Comparison of ENCODE assay signal across 10 mouse cellular contexts in the genomic region with DNA sequence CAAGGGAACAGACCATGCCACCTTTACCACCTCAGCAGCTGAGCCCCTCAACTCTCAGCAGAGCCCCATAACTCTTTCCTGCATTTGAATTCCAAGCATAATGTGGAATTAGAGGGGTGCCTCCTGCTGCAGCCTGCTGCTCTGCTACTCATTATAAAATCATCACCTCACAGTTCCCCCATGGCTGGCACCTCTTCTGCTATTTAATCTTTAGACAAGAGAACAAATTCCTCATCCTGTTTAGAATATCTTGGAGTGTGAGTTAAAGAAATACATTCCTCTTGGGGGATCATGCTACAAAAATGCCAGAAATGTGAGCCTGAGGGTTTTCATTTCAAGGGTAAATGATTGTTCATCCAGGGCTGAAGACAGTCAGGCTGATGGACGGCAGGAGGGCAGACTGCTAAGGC.
DNase-seq lines count a peak whose midpoint lies in the region; ATAC-seq lines count a peak whose summit lies in the region.
"Had no signal": no experiment of that assay in that cellular context is flagged by ENCODE, and none has a peak within 500 bp of the region (broad histone marks: within the 10 kb centered on the region; RNA-seq: fewer than 3 reads in every experiment).

No protein-coding gene starts in this region.

- H3K4me3 ChIP-seq in hindbrain, embryonic 15.5 days: no peak overlapping the region
- no peak overlapping the region for H3K4me3 ChIP-seq in hindbrain, embryonic 14.5 days (replicated peaks; ENCODE audit: low read length)
- H3K4me3 ChIP-seq in neural tube, embryonic 13.5 days: no peak overlapping the region
- no peak overlapping the region for H3K4me3 ChIP-seq in neural tube, embryonic 15.5 days (replicated peaks)
- no peak overlapping the region for H3K4me3 ChIP-seq in forebrain, embryonic 11.5 days (ENCODE audit: low read depth, low read length)

- 0 out of 2 replicates have a peak overlapping the region, but pooled peaks have one; percentile 8 for H3K27ac ChIP-seq in hindbrain, embryonic 15.5 days (replicated peaks)
- H3K27ac ChIP-seq in hindbrain, embryonic 14.5 days: no peak overlapping the region
- peak overlapping the region; percentile 49 for H3K27ac ChIP-seq in neural tube, embryonic 13.5 days (replicated peaks)
- H3K27ac ChIP-seq in neural tube, embryonic 15.5 days (replicated peaks): no peak overlapping the region
- peak overlapping the region; percentile 31; the same call in 1 of the 2 replicates for H3K27ac ChIP-seq in forebrain, embryonic 11.5 days (ENCODE audit: low read depth, low read length)
- H3K27ac ChIP-seq: macrophage had no signal

- ATAC-seq in hindbrain, embryonic 15.5 days (ENCODE audit: low FRiP score, low read depth): no peak
- no peak; the same call in 1 of the 2 replicates for ATAC-seq in hindbrain, embryonic 14.5 days (ENCODE audit: low FRiP score)
- no peak for ATAC-seq in neural tube, embryonic 13.5 days (ENCODE audit: low read depth)
- no peak for ATAC-seq in neural tube, embryonic 15.5 days (ENCODE audit: low FRiP score)
- ATAC-seq in forebrain, embryonic 11.5 days (replicated peaks; ENCODE audit: low FRiP score): peak; percentile 59

- H3K9me3 ChIP-seq in hindbrain, embryonic 15.5 days: no peaks in the 10 kb centered on the region
- H3K9me3 ChIP-seq in hindbrain, embryonic 14.5 days (ENCODE audit: control insufficient read depth, low read length): no peaks in the 10 kb centered on the region
- H3K9me3 ChIP-seq in neural tube, embryonic 13.5 days: no peaks in the 10 kb centered on the region
- H3K9me3 ChIP-seq in neural tube, embryonic 15.5 days (replicated peaks): no peaks in the 10 kb centered on the region
- H3K9me3 ChIP-seq in forebrain, embryonic 11.5 days (ENCODE audit: control insufficient read depth, low read length): no peaks in the 10 kb centered on the region

- H3K36me3 ChIP-seq in hindbrain, embryonic 15.5 days: no peaks in the 10 kb centered on the region
- 0 out of 2 replicates have a peak, but pooled peaks cover 3% of the 10 kb centered on the region for H3K36me3 ChIP-seq in hindbrain, embryonic 14.5 days (replicated peaks; ENCODE audit: control insufficient read depth, insufficient read depth)
- H3K36me3 ChIP-seq in neural tube, embryonic 13.5 days: peaks cover 18% of the 10 kb centered on the region; the same call in 1 of the 2 replicates
- H3K36me3 ChIP-seq in neural tube, embryonic 15.5 days: peaks cover 8% of the 10 kb centered on the region
- no peaks in the 10 kb centered on the region for H3K36me3 ChIP-seq in forebrain, embryonic 11.5 days (ENCODE audit: control insufficient read depth, insufficient read depth, low read length)

- no peak overlapping the region for H3K9ac ChIP-seq in hindbrain, embryonic 15.5 days
- no peak overlapping the region for H3K9ac ChIP-seq in hindbrain, embryonic 14.5 days
- no peak overlapping the region for H3K9ac ChIP-seq in neural tube, embryonic 13.5 days
- H3K9ac ChIP-seq in neural tube, embryonic 15.5 days (replicated peaks): no peak overlapping the region
- H3K9ac ChIP-seq in forebrain, embryonic 11.5 days (ENCODE audit: low read length): no peak overlapping the region

- no peak for DNase-seq in hindbrain, embryonic 14.5 days (ENCODE audit: low spot score)
- DNase-seq in forebrain, embryonic 11.5 days (ENCODE audit: low spot score): peak; percentile 44
- DNase-seq in yolk sac, embryonic 10.5 days (ENCODE audit: low spot score): peak; percentile 27
- no peak for DNase-seq in cerebellum, adult 18-20 months
- DNase-seq in testis, postnatal 10 days (ENCODE audit: low spot score): no peak
- DNase-seq: adrenal gland, adult 8-10 months had no signal

- WGBS in hindbrain, embryonic 15.5 days: 32% methylated on average over 1 of the region's 1 CpGs
- WGBS in hindbrain, embryonic 14.5 days: 45% methylated on average over 1 of the region's 1 CpGs
- whole genome bisulfite sequencing in neural tube, embryonic 13.5 days: 54% methylated on average over 1 of the region's 1 CpGs
- 48% methylated on average over 1 of the region's 1 CpGs for WGBS in neural tube, embryonic 15.5 days
- 24% methylated on average over 1 of the region's 1 CpGs for WGBS in forebrain, embryonic 11.5 days

- H3K4me2 ChIP-seq in hindbrain, embryonic 15.5 days: no peak overlapping the region
- H3K4me2 ChIP-seq in hindbrain, embryonic 14.5 days (replicated peaks): no peak overlapping the region
- H3K4me2 ChIP-seq in neural tube, embryonic 13.5 days: no peak overlapping the region
- no peak overlapping the region for H3K4me2 ChIP-seq in neural tube, embryonic 15.5 days
- no peak overlapping the region for H3K4me2 ChIP-seq in forebrain, embryonic 11.5 days (ENCODE audit: low read depth, low read length, severe bottlenecking)

- H3K27me3 ChIP-seq in hindbrain, embryonic 15.5 days: no peaks in the 10 kb centered on the region
- H3K27me3 ChIP-seq in hindbrain, embryonic 14.5 days (ENCODE audit: control insufficient read depth, insufficient read depth, low read length): no peaks in the 10 kb centered on the region
- H3K27me3 ChIP-seq in neural tube, embryonic 13.5 days: no peaks in the 10 kb centered on the region
- no peaks in the 10 kb centered on the region for H3K27me3 ChIP-seq in neural tube, embryonic 15.5 days (replicated peaks)
- no peaks in the 10 kb centered on the region for H3K27me3 ChIP-seq in forebrain, embryonic 11.5 days (ENCODE audit: control insufficient read depth, insufficient read depth, low read length)

- H3K4me1 ChIP-seq in hindbrain, embryonic 15.5 days (replicated peaks): peaks cover 38% of the 10 kb centered on the region
- H3K4me1 ChIP-seq in hindbrain, embryonic 14.5 days (replicated peaks; ENCODE audit: control insufficient read depth, insufficient read depth, low read length): peaks cover 20% of the 10 kb centered on the region
- H3K4me1 ChIP-seq in neural tube, embryonic 13.5 days (replicated peaks): peaks cover 48% of the 10 kb centered on the region
- H3K4me1 ChIP-seq in neural tube, embryonic 15.5 days: peaks cover 41% of the 10 kb centered on the region
- peaks cover 9% of the 10 kb centered on the region; the same call in 1 of the 2 replicates for H3K4me1 ChIP-seq in forebrain, embryonic 11.5 days (replicated peaks; ENCODE audit: control insufficient read depth, insufficient read depth, low read length)

Comparison
In these comparisons a context has a peak if more than half of its experiments do, and no peak if none do; other contexts are left out.
1. H3K27ac ChIP-seq: peak in hindbrain, embryonic 15.5 days (single experiment), neural tube, embryonic 13.5 days (single experiment) and forebrain, embryonic 11.5 days (single experiment); none in hindbrain, embryonic 14.5 days (single experiment) and neural tube, embryonic 15.5 days (single experiment).
2. DNase-seq: peak in forebrain, embryonic 11.5 days (single experiment) and yolk sac, embryonic 10.5 days (single experiment); none in hindbrain, embryonic 14.5 days (single experiment), cerebellum, adult 18-20 months (0 of 2) and testis, postnatal 10 days (single experiment).